Mouse (Mus musculus): ENCODE measurements around the gene Gba.

GRCm38 (mm10) chr3:89232614-89233013 is 29.9 kb downstream of the Gba start:
- TF ChIP-seq CTCF (IDR thresholded peaks at IDR 0.05; ENCODE audit: control insufficient read depth, insufficient read depth, low read length), result no peak
- no peak for TF ChIP-seq POLR2A (IDR thresholded peaks at IDR 0.05; ENCODE audit: borderline replicate concordance, control insufficient read depth, low read depth, low read length)

Measured in bone marrow, adult 2 months (tissue).